Mouse (Mus musculus) intestine, embryonic 14.5 days (tissue): Measurements from ENCODE around the gene Soat2. TPM values are rescaled to one million over a fixed set of nuclear protein-coding genes. Genes with fewer than 3 reads are reported as not detected.
"Not testable (repeated sequence)": the region's sequence is repeated elsewhere in the genome, so short reads cannot be mapped to it uniquely, and the experiment has no call there.

Source experiments
- ATAC-seq: fragments of 200-750 bp; cut with Nextera tagmentation; replicated peaks from 2 replicates; pipeline ENCODE4 v1.8.0; 2017; ENCODE audit warnings: low read depth, moderate number of reproducible peaks, moderate TSS enrichment, moderate library complexity; ENCODE audit not compliant: low FRiP score, low TSS enrichment
- DNase-seq: peaks from one replicate; pipeline ENCODE4 v3.0.0-alpha.2; 2018; ENCODE audit warnings: low spot score
- H3K27ac ChIP-seq: fragments of 300-500 bp; sonication (generic); 2 replicates; pipeline ENCODE4 v1.5.1; 2014; ENCODE audit warnings: low read depth, mild to moderate bottlenecking, control low read depth
- H3K27me3 ChIP-seq: fragments of 300-500 bp; sonication (generic); replicated peaks from 2 replicates; pipeline ENCODE4 v1.6.1; 2014; ENCODE audit warnings: low read length, control low read depth; ENCODE audit not compliant: control insufficient read depth, insufficient read depth
- H3K36me3 ChIP-seq: fragments of 300-500 bp; sonication (generic); 2 replicates; pipeline ENCODE4 v1.6.1; 2014; ENCODE audit warnings: low read length, control low read depth; ENCODE audit not compliant: control insufficient read depth, insufficient read depth
- H3K4me1 ChIP-seq: fragments of 300-500 bp; sonication (generic); replicated peaks from 2 replicates; pipeline ENCODE4 v1.6.1; 2014; ENCODE audit warnings: low read length, control low read depth, mixed read lengths; ENCODE audit not compliant: control insufficient read depth, insufficient read depth
- H3K4me2 ChIP-seq: fragments of 300-500 bp; sonication (generic); 2 replicates; pipeline ENCODE4 v1.6.1; 2014; ENCODE audit warnings: low read length
- H3K4me3 ChIP-seq: fragments of 300-500 bp; sonication (generic); 2 replicates; pipeline ENCODE4 v1.5.1; 2014; ENCODE audit warnings: low read depth, low read length, control low read depth, mixed read lengths
- H3K9ac ChIP-seq: fragments of 300-500 bp; sonication (generic); 2 replicates; pipeline ENCODE4 v1.6.1; 2014; ENCODE audit warnings: mild to moderate bottlenecking, low read length
- H3K9me3 ChIP-seq: fragments of 300-500 bp; sonication (generic); 2 replicates; pipeline ENCODE4 v1.6.1; 2016; ENCODE audit warnings: low read length, control low read depth; ENCODE audit not compliant: control insufficient read depth
- WGBS: fragments of 180-500 bp; shearing (Covaris S2); extraction: QIAGEN DNeasy Blood & Tissue Kit; methylation state at CpG from one replicate; pipeline ENCODE4 v1.1.7; 2014; 5-methylcytosine and 5-hydroxymethylcytosine counted together
- polyA plus RNA-seq: library from polyadenylated mRNA; unstranded; fragments of >200 nt; fragmentation: Nextera tagmentation; extraction: Ambion mirVana; gene quantifications from 2 replicates; pipeline ENCODE4 v1.2.1, GENCODE M21; 2014

Gene Soat2
- polyA plus RNA-seq, 1 experiment from 2014 or later, result 4.7 TPM

DNA sequence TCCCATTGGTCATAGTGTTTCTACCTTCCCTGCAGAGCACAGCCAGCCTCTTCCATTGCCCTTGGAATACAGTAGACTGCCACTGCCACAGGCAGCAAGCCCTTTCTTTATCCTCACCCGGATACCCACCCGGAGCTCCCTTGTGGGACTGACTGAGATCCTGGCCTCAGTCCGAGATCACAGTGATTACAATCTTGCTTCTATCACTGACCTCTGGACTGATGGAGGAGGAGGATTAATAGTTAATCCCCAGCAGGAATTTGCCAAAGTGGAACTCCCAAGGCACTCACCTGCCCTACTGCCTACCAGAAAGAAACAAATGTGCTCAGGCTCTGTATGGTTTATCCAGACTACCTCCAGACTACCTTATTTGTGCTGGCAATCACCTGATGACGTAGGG is 765 bp upstream of the Soat2 start:
- ATAC-seq (no peak), DNase-seq (no peak)
- Histone ChIP-seq H3K4me3 (no peak overlapping the region), H3K9ac (no peak overlapping the region), H3K4me1 (peaks cover 12% of the 10 kb centered on the region), H3K4me2 (no peak overlapping the region), H3K36me3 (no peaks in the 10 kb centered on the region), H3K9me3 (no peaks in the 10 kb centered on the region), H3K27me3 (peaks cover 12% of the 10 kb centered on the region), H3K27ac (no peak overlapping the region)
- WGBS, result 65% methylated on average over 4 of the region's 4 CpGs

DNA sequence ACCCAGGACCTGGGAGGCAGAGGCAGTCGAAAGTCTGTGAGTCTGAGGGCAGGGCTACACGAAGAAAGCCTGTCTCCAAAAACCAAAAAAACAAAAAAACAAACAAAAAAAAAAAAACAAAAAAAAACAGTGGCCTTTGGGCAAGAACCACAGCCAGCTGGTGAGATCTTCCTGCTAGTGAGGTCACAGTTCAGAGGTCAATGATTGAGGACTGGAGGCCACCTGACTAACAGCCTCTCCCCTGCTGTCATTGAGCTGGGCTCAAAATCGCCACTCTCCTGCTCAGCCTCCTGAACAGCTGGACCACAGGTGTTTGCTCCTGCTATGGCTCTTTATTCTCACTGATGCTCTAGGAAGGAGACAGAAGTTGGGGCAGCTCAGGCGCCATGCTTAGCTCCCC is 2.3 kb downstream of the Soat2 start:
- Histone ChIP-seq H3K27me3 (no peaks in the 10 kb centered on the region), H3K9me3 (no peaks in the 10 kb centered on the region), H3K36me3 (no peaks in the 10 kb centered on the region), H3K4me3 (no peak overlapping the region), H3K27ac (no peak overlapping the region), H3K4me2 (no peak overlapping the region), H3K9ac (no peak overlapping the region), H3K4me1 (peaks cover 9% of the 10 kb centered on the region)
- ATAC-seq, result no peak
- DNase-seq, result no peak
- 55% methylated on average over 4 of the region's 4 CpGs for WGBS

- H3K9me3 ChIP-seq, H3K4me1 ChIP-seq, DNase-seq, H3K4me3 ChIP-seq, H3K27ac ChIP-seq, H3K36me3 ChIP-seq, H3K4me2 ChIP-seq, H3K27me3 ChIP-seq, ATAC-seq, H3K9ac ChIP-seq: not testable (repeated sequence)
- 95% methylated on average over 6 of the region's 6 CpGs for WGBS
Observed at GRCm38 (mm10) chr15:102155006-102155405, 4.7 kb downstream of the Soat2 start.

GRCm38 (mm10) chr15:102156836-102157235 is 6.5 kb downstream of the Soat2 start:
- Histone ChIP-seq H3K9me3 (no peaks in the 10 kb centered on the region), H3K4me3 (no peak overlapping the region), H3K4me2 (no peak overlapping the region), H3K36me3 (no peaks in the 10 kb centered on the region), H3K4me1 (peaks cover 2% of the 10 kb centered on the region; the same call in 1 of the 2 replicates), H3K27me3 (no peaks in the 10 kb centered on the region), H3K9ac (no peak overlapping the region), H3K27ac (no peak overlapping the region)
- 40% methylated on average over 20 of the region's 20 CpGs for WGBS
- no peak for DNase-seq
- no peak for ATAC-seq

DNA sequence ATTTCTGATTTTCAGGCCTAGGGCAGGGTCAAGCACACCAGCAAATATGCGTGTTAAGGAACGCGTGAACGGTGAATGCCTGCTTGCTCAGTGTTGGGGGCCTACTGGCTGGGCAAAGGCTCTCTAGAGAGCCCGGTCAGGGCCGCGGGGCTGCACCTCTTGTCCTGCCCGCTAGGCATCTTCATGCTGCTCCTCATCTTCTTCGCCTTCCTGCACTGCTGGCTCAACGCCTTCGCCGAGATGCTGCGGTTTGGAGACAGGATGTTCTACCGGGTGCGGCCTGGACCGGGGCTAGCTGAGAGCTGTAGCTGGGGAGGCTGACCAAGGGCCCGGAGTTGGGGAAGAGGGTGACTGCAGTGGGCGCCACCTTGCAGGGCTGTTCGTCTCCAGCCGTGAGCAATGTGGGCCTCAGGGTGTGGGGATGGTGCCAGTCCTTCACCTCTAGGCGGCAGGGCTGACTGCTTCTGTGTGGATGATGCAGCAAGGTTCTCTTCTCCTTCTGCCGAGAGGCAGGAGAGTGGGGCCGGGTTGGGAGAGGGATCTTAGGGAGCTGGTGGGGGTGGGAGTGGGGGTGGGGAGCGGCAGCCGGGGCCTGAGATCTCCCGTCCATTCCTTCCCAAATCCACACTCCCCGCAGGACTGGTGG is 10.2 kb downstream of the Soat2 start:
- 0 out of 2 replicates have a peak, but pooled peaks cover 2% of the 10 kb centered on the region for H3K4me1 ChIP-seq
- no peak overlapping the region for H3K4me2 ChIP-seq
- ATAC-seq, result no peak
- no peak for DNase-seq
- no peaks in the 10 kb centered on the region for H3K27me3 ChIP-seq
- H3K9me3 ChIP-seq, result no peaks in the 10 kb centered on the region
- H3K36me3 ChIP-seq, result no peaks in the 10 kb centered on the region
- WGBS, result 59% methylated on average over 27 of the region's 27 CpGs
- H3K27ac ChIP-seq, result no peak overlapping the region
- H3K4me3 ChIP-seq, result no peak overlapping the region
- no peak overlapping the region for H3K9ac ChIP-seq

GRCm38 (mm10) chr15:102163900-102164693 is 13.8 kb downstream of the Soat2 start:
- 60% methylated on average over 3 of the region's 3 CpGs for WGBS
- no peak overlapping the region for H3K27ac ChIP-seq
- no peaks in the 10 kb centered on the region for H3K36me3 ChIP-seq
- H3K27me3 ChIP-seq, result no peaks in the 10 kb centered on the region
- no peak overlapping the region for H3K4me3 ChIP-seq
- peaks cover 7% of the 10 kb centered on the region; the same call in 1 of the 2 replicates for H3K4me1 ChIP-seq
- ATAC-seq (no peak), DNase-seq (no peak)
- H3K9ac ChIP-seq, result no peak overlapping the region
- H3K9me3 ChIP-seq, result no peaks in the 10 kb centered on the region
- no peak overlapping the region for H3K4me2 ChIP-seq

DNA sequence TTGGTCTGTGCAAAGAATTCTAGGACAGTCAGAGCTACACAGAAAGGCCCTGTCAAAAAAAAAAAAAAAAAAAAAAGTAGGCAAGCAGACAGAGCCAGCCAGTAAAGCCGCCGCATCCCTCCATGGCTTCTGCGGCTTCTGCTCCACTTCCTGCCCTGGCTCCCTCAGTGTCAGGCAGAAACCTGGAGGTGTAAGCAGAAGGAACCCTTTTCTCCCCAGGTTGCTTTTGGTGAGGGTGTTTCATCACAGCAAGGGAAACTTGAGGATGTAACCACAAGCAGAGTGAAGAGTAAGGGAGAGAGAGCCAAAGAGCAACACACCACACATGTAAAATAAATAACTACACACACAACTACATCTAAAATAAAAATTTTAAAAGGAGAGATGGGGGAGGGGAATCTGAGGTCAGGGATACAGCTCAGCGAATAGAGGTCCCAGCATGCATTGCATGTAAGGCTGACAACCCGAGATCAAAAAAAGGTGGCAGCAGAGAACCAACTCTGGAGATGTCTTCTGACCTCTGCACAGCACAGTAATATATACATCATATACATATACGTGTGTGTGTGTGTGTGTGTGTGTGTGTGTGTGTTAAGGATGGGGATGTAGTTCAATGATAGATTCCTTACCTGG is 15.3 kb downstream of the Soat2 start:
- Histone ChIP-seq H3K9ac (no peak overlapping the region), H3K9me3 (no peaks in the 10 kb centered on the region), H3K4me1 (peaks cover 7% of the 10 kb centered on the region; the same call in 1 of the 2 replicates), H3K27me3 (no peaks in the 10 kb centered on the region), H3K4me2 (no peak overlapping the region), H3K27ac (no peak overlapping the region), H3K4me3 (no peak overlapping the region), H3K36me3 (no peaks in the 10 kb centered on the region)
- DNase-seq (no peak), ATAC-seq (no peak)
- 28% methylated on average over 6 of the region's 6 CpGs for WGBS

DNA sequence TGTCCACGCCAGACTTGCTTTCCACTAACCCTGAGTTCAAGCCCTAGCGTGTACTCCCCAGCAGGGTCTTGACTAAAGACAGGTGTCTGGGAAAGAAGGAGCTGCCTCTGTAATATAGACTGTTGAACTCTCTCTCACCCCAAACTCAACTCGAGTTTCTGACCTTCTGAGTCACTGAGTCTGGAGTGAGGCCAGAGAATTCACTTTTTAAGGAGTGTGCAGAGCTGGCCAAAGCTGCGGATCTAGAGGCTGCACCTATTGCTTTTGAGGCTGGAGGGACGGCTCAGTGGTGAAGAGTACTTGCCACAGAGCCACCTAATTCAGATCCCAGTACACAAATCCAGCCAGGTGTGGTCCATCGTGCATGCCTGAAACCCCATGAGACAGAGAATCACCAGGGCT is 17.3 kb downstream of the Soat2 start:
- WGBS, result 32% methylated on average over 6 of the region's 6 CpGs
- peaks cover 7% of the 10 kb centered on the region; the same call in 1 of the 2 replicates for H3K4me1 ChIP-seq
- no peak overlapping the region for H3K9ac ChIP-seq
- no peaks in the 10 kb centered on the region for H3K9me3 ChIP-seq
- peak overlapping the region; percentile 40; the same call in 1 of the 2 replicates for H3K27ac ChIP-seq
- H3K36me3 ChIP-seq, result no peaks in the 10 kb centered on the region
- H3K27me3 ChIP-seq, result no peaks in the 10 kb centered on the region
- no peak overlapping the region for H3K4me3 ChIP-seq
- no peak overlapping the region for H3K4me2 ChIP-seq
- DNase-seq (no peak), ATAC-seq (peak; percentile 65; the same call in 1 of the 2 replicates)
